Mouse (Mus musculus) T-helper 17 cell (primary cell): ENCODE results near the gene Nbr1.
"Not testable (repeated sequence)": the region's sequence is repeated elsewhere in the genome, so short reads cannot be mapped to it uniquely, and the experiment has no call there.

Experiments used
- in situ Hi-C, 2 experiments: fragments of 300-600 bp; cut with MboI, MseI; formaldehyde crosslinking; loops; 1 replicate in 1 of 2; 2 replicates in 1 of 2; pipeline ENCODE4 v1.15.1; 2025; ENCODE audit warnings: high pct_unique_total_duplicates in 2 of 2

Nbr1 gene

DNA sequence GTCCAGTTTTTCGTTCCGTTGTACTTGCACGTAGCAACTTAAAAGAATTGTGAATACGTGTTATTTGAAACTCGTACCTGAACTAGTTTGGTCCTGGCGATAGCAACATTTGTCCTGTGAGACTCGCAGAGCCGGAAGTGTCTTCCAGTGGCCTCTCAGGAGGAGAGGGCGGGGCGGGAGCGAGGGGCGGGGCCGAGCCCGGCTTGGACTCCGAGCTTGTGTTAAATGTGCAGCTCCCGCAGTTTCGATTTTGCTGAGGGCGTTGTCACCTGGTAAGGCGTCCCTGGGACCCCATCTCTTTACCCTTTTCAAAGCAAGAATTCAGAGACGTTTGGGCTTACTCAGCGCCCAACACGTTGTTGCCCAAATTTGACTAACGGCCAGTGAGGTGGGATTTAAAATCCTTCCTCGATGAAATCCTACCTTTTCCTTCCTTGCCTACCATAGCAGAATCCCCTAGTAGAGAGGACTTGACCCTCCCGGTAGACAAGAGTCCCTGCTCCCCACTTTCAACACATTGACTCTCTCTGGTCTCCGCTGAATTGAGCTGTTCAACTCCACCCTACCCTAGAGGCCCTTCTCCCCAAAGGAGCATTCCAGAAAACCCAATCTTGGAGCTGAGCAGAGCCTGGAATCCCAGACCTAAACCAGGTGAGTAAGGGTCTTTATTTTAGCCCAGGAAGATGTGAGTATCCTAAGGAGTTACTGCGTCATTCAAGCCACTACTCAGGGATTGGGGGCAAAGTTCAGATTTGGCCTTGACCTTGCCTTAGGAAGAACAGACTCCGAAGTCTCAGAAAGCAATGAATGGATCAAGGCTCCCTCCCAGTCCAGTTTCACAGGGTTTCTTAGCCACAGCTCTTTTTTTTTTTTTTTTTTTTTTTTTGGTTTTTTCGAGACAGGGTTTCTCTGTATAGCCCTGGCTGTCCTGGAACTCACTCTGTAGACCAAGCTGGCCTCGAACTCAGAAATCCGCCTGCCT lies 30.4 kb downstream of the Nbr1 start, which contains the start of gene Tmem106a:
Gene Tmem106a, plus strand, starts transcription at position 189 of the 982 bp plus-strand sequence.
- in situ Hi-C loops, result no loop called here

DNA sequence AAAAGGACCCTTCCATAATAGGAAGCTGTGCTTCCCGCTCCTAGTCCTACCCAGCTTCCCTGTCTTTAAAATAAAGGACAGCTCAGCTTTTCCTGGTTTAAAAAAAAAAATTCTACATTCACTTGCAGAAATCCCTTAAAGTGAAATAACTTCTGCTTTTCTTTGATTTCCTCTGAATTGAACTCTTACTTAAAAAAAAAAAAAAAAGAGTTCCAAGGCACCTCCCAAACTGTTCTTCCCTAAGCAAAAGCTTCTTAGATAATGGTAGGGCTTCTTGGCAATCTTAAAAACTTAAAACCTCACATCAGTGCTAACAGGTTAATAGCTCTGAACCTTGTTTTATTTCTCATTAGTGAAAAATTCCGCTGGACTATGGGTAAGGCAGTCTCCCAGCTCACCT lies 31.3 kb downstream of the Nbr1 start:
- in situ Hi-C loops, result no loop called here

DNA sequence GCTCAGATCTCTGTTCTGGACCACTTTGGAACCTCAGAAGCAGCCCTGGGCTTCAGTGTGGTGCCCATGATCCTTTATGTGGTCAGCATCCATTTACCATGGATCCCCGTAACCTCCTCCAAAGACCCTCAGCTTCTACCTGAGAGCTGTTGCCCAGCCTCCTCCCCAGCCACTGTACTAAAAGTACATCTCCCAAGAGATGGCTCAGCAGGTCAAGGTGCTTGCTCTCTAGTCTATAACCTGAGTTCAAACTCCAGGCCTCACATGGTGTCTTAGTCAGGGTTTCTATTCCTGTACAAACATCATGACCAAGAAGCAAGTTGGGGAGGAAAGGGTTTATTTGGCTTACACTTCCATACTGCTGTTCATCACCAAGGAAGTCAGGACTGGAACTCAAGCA lies 33.1 kb downstream of the Nbr1 start:
- in situ Hi-C loops, result not testable (repeated sequence)

- in situ Hi-C loops, result no loop called here
Measured at GRCm38 (mm10) chr11:101585805-101586204, 33.9 kb downstream of the Nbr1 start.

DNA sequence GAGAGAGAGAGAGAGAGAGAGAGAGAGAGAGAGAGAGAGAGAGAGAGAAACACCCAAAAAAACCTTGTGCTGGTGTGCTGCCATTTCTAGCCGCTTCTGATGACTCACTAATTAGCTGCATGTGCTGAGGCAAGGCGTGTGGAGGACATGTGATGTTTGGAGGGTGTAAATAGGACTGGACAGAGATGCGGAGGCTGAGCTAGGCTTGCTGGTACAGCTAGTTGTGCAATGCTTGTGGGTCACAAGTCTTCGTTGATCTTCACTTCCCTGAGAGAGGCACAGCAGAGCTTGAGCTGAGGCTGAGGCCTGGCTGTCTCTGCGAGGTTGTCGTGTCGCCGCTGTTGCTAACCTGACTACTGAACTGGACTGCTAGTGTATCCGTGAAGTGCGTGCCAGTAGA lies 35.7 kb downstream of the Nbr1 start:
- in situ Hi-C loops, result no loop called here

GRCm38 (mm10) chr11:101588868-101589267 lies 36.9 kb downstream of the Nbr1 start:
- in situ Hi-C loops, result no loop called here

- in situ Hi-C loops, result no loop called here
Measured at GRCm38 (mm10) chr11:101589444-101589843, 37.5 kb downstream of the Nbr1 start.

- in situ Hi-C loops, result no loop called here
Measured at GRCm38 (mm10) chr11:101589989-101590624, 38.2 kb downstream of the Nbr1 start.

DNA sequence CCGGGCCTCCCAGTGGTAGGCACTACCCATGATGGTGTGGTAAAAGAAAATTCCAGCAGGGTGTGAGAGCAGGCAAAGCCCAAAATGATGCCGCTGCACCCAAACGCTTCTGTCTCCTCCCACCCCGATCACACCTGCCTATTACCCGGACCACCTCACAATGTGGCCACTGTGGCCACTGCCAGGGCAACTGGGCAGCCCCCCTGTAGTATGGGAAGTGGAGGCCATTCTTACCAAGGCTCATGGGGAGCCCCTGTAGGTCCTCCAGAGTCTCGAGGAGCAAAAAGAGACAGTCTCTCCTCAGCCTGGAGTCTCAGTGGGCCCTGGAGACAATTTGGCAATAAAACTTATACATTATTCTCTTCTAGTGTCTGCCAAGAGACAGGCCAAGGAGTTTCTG lies 47.2 kb downstream of the Nbr1 start, which contains the start of gene Gm11634:
Gene Gm11634, minus strand, starts transcription at position 101 of the 400 bp plus-strand sequence.
- in situ Hi-C loops, result no loop called here

- in situ Hi-C loops, result no loop called here
Measured at GRCm38 (mm10) chr11:101602491-101602890, 50.5 kb downstream of the Nbr1 start.

GRCm38 (mm10) chr11:101604116-101604515 lies 52.2 kb downstream of the Nbr1 start:
- in situ Hi-C loops, result no loop called here

DNA sequence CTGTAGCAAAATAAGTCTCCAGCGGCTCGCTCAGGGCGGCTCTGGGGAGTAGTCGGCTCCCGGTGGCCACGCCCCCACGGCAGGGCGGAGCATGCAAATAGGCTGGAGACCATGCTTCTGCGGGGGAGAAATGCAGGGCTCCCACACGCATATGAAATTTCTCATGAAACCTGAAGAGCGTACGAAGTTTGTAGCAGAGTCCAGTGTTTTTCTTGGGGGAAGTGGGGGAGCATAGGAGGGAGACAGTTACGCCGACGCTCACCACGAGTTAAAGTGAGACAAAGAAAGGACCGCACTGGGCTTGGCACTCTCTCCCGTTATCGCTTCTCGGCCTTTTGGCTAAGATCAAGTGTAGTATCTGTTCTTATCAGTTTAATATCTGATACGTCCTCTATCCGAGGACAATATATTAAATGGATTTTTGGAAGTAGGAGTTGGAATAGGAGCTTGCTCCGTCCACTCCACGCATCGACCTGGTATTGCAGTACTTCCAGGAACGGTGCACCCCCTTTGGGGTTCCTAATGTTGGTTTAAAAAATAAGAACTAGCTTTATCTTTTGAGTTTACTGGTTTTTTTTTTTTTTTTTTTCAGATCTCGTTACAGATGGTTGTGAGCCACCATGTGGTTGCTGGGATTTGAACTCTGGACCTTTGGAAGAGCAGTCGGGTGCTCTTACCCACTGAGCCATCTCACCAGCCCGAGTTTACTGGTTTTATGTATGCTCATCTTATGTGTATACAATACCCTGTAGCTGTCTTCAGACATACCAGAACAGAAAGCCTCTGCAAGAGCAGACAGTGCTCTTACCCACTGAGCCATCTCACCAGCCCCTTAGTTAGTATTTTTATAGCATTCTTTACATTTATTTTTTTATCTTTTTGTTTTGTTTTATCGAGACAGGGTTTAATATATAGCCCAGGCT lies 52.8 kb downstream of the Nbr1 start:
- in situ Hi-C loops, result not testable (repeated sequence)

DNA sequence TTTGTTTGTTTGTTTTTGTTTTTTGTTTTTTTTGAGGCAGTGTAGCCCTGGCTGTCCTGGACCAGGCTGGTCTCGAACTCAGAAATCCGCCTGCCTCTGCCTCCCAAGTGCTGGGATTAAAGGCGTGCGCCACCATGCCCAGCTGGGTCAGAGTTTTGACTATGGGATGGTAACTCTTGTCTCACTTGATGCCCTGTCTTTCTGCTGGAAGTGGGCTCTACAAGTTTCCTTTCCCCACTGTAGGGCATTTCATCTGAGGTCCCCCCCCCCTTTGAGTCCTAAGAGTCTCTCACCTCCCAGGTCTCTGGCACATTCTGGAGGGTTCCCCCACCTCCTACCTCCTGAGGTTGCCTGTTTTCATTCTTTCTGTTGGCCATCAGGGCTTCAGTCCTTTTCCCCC lies 55.2 kb downstream of the Nbr1 start:
- in situ Hi-C loops, result not testable (repeated sequence)

- in situ Hi-C loops, result no loop called here
Measured at GRCm38 (mm10) chr11:101610445-101610844, 58.5 kb downstream of the Nbr1 start.

DNA sequence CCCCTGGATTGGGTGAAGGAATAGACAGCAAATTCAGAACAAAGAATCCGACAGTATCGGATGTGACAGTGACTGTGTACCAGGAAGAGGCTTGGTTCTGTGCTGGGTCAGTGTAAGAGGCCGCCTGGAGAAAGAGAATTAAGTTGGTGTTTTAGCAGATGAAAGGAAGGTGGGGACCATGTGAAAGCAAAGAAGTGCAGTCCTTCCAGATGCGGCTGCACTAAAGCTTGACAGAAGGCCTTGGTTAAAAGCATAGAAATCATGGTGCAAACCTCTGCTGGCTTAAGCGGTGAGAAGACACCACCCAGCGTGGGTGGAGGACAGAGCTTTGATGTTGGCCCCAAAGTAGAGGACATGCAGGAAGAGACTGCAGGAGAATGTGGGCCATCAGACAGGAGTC lies 61.6 kb downstream of the Nbr1 start:
- in situ Hi-C loops, result no loop called here

DNA sequence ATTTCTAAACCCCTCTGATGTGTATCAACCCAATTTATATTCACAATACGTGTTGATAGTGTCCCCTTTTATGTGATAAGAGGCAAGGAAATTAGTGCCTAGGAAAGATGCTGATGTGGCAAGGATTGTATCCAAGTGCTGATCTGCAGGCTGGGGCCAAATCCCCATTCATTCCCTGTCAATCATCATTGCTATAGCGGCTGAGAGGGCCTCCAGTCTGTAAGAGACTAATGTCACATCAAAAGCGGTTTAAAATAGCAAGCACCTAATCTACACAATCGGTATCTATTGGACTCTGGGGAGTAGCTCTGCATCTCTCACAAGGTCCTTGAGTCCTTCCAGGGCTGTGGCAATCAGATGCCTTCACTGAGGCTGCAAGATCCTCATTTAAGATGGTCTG lies 62.2 kb downstream of the Nbr1 start:
- in situ Hi-C loops, result no loop called here

DNA sequence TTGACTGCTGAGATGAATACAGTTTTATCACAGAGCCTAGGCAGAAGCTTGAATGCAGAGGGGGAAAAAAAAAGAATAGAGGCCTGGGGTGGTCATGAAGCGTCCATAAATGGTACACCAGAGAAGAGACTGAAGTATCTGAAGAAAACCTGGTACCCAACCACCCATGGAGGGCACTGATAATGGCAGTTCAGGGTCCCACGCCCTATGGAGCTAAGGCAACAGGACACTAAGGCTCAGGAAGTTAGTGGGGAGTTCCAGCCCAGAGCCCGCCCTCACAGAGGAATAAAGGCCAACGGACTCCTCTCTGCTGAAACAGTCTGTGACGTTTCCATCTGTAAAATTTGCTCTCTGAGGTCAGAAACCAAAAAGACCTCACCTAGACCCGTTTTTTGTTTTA lies 63.4 kb downstream of the Nbr1 start:
- in situ Hi-C loops, result no loop called here

DNA sequence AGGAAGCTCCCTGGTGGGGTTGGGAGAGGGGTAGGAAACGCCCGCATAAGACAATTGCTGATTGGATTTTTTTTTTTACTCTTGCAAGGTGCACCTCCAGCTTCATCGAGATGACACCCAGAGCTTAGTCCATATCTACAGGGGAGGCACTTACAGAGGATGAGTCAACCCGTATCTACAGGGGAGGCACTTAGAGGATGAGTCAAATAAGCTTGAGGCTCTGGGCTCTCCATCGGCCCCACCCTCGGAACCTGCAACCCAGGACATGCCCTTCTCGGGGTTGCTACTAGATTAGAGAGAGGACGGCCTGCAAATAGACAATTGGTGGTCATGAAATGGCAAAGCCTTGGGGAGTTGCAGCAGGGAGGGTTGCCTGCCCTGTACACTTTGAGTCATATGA lies 64.2 kb downstream of the Nbr1 start:
- in situ Hi-C loops, result no loop called here

DNA sequence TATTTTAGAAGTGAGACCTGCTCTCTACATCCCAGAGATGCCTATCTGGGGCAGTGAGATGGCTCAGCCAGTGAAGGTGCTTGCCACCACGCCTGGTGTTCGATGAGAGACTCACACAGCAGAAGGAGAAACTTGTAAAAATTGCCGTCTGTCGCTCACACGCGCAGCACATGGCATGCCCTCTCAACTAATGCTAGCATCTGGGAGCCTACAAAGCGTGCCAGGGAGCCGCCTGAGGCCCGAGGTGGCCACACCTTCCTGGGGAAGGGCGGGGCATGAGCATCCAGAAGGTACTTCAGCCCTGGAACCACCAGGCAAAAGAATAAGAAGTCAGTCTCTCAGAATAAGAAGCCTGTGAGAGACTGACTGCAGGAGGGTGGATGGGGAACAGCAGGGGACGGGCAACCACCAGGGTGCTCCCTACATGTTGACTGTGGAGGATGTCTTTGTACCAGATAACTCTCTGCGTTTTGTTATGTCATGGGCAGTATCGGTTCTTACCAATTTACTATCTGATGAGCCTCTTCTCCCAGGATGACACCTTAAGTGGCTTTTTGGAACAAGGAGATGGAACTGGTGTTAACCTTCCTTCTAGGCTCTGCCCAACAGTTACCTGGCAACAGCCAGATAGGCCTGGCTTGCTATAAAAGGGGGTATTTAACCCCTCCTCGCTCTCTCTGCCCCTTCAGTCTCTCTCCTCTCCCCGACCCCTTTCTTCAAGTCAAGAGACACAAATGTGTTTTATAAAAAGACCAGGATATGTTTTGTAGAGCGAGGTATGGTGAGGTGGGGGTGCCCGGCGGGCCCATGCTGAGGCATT lies 65.2 kb downstream of the Nbr1 start:
- in situ Hi-C loops, result no loop called here

GRCm38 (mm10) chr11:101617849-101618248 lies 65.9 kb downstream of the Nbr1 start:
- in situ Hi-C loops, result no loop called here

DNA sequence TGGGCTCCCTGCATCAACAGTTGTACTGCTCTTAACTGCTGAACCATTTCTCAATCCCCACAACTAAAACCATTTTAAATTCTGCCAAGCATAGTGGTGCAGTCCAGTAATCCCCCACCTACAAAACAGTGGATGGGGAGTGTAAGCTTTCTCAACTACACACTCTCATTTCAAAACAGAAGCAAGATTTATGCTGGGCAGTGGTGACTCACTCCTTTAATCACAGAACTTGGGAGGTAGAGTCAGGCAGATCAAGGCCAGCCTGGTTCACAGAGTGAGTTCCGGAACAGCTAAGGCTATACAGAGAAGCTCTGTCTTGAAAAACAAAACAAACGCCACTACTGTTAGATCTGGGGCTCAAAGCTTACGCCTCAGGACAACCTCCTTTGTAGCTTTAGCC lies 66.6 kb downstream of the Nbr1 start:
- in situ Hi-C loops, result no loop called here
